Mouse (Mus musculus): ENCODE data around the gene Iqgap2.

Iqgap2 gene

DNA sequence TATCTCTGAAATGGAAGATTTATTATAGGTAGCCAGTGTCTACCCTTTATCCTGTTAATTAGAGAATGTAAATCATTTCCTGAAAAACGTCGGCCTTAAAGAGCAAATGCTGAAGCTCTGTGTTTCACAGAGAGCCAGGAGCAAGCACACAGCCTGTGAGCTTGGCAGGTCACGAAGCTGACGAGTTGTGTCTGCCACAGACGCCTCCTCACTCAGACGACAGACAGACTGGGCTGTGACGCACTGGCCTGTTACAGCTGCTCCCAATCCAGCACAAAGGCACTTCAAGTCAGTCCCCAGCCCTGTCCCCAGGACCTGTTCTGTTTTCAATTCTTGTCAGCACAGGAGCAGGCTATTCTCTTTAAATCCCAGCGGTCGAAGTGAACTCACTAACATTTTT is 236.4 kb downstream of the Iqgap2 start:
- DNase-seq (ENCODE audit: low spot score in 2 of 2), result peak in 1 of 2 experiments; percentile 24

DNA sequence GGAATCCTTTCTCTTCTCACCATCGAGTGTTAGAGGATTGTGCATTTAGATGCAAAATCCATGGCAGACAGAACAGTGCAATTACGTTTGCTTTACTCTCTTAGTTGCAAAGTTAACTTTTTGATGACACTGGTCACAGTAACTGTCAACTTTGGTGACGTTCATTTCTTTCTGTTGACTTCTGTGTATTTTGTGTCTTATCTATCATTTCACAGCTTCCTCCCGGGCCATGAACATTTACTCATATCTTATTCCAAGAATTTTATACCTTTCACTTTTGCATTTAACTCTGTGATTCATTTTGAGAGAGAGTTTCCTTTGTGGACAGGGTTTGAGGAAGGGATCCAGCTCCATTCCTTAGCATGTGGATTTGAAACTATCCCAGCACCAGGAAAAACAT is 238.0 kb downstream of the Iqgap2 start:
- DNase-seq (ENCODE audit: low spot score in 2 of 2), result no peak

DNA sequence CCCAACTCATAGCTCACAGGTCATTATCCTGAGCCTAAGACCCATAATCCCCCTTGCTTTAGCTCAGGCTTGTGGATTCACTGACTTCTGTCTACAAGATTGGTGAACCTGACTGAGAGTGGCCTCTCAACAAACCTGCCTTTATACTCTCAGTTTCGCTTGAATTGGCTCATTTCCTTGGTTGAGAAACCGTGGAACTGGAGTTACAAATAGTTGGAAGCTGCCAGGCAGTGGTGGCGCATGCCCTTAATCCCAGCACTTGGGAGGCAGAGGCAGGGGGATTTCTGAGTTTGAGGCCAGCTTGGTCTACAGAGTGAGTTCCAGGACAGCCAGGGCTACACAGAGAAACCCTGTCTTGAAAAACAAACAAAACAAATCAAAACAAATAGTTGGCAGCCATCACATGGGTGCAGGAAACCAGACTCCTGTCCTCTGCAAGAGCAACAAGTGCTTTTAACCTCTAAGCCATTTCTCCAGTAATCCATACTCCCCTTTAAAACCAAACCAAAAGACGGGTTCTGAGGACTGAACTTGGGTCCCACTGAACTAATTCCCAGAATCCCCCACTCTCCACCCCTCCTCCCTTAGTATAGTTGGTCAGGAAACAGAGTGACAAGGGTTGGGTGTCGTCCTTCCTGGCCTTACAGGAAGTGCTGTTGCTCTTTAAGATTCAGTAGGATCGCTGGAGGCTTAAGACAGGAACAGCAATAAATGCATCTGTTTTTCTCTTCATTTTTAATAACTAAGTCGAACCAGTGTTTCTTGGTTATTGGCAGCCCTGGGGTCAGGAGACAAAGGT is 239.7 kb downstream of the Iqgap2 start:
- DNase-seq (ENCODE audit: low spot score in 2 of 2), result no peak

DNA sequence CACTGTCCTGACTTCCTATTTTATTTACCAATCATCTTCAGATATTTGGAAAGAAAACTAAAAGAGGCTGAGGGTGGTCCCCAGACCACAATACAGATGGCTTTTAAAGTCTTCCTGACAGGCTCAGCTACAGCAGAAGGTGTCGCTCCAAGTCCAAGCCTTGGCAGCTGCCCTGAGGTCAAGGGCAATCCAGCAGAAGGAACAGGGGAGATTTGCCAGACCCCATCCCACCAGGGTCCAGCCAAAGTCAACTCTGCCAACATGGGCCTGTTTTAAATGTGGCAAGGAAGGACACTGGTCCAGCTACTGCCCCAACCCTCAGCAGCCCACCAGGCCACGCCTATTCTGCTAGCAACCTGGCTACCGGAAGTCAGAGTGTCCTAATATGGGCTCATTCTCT is 241.8 kb downstream of the Iqgap2 start:
- DNase-seq (ENCODE audit: low spot score in 2 of 2), result no peak

DNA sequence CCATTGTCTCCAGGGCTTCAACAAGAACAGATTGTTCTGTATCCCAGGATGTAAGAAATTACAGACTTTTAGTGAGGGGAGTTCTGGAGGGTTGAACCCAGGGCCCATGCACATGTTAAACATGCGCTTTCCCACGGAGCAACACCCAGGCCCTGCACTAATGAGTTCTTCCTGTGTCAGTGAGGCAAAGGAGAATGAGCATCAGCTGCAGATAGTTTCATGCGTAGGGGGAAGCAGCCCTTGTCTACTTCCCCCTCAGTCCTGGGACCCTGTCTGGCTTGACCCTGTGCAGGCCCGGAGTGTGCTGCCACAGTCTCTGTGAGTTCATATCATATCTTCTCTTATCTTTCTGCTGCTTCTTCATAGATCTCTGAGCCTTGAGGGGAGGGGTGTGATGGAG is 244.5 kb downstream of the Iqgap2 start:
- DNase-seq (ENCODE audit: low spot score in 2 of 2), result no peak

DNA sequence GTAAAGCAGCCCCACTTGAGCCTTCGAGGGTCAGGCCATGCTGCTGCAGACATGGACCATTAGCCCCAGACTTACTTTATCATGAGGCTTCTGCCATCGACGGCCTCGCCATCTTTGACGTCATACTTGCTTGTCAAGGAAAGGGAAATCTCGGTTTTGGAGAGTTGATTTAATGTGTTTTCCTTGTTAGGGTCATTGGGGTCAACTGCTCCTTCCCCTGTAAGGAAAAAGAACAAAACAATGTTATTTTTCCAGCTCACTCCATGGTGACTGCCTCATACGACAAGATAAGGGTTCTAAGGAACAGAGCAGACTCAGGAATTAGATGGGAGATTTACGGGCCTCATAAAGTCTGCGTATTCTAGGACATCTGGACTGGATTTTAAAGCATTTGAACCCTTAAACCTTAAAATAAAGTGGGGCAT is 245.0 kb downstream of the Iqgap2 start:
- DNase-seq (ENCODE audit: low spot score in 2 of 2), result peak in 1 of 2 experiments; percentile 21

DNA sequence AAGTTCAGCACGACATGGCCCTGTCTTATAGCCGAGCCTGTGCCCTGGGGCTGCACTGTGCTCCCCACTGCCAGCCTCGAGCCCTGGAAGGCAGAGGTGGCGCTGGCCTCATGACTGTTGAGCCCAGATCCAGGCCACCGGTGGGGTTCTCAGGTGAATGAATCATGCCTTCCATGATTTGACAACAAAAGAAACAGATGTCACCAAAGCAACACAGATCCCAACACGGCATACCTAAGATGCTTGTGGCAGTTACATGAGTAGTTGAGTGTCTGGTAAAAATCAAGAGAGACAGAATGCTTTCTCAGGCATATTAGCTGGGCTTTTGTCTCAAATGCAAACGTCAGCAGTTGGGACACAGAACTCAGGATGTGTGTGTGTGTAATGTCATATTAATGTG is 248.0 kb downstream of the Iqgap2 start:
- no peak for DNase-seq (ENCODE audit: low spot score in 2 of 2)

DNA sequence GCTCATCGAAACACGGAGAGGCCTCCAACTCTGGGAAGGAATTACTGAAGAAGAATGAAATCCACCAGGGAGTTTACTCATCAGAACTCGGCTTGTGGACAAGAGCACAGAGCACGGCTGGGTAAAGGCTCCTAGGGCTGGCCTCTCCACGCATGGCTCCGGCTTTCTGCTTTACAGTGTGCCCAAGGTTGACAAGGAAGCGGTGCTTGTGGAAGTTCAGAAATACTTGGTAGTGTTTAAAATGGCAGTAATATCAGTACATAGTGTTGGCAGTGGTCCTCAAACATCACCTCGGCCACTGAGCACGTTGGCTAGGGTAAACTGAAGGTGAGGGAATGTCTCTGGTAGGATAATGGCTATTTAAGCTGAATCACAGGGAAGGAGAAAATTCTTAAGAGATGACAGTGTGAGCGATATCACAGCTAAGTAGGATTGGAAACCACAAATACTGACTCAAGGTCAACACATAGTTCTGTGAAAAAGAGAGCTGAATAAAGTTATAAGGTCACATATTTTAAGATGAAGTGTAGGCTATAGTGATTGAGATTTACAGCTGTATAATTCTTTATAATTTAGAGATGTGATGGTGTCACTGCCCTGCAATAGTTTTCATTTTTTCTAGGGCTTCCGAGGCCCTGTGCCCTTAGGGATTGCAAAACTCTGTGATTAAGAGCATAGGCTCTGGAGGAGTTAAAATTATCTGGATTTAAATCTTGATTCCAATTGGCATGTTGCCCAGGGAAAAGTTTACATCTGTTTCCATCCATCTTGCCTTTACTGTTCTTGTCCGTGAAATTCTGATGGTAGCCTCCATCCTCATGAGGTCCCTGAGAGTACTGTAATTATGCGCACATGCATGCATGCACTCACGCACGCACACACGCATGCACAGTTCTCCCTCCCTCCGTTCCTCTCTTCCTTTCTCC is 250.4 kb downstream of the Iqgap2 start:
- DNase-seq (ENCODE audit: low spot score in 2 of 2), result no peak

DNA sequence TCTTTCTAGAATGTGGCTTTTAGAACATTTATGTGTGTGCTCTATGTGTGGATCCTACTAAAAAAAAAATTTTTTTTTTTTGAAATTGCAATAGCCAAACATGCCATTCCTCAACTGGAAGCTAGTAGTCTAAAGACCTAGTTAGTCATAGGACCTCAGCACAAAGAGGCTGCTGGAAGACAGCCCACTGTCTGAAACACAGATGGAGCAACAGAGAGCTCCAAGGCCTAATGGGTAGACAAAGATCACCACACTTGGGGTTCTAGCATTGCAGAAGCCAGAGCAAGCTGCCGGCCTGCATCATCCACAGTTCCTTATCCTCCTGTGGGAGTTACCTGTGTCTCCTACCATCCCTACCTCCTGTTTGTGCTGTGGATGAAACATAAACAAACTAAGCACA is 251.3 kb downstream of the Iqgap2 start:
- DNase-seq (ENCODE audit: low spot score in 2 of 2), result no peak

DNA sequence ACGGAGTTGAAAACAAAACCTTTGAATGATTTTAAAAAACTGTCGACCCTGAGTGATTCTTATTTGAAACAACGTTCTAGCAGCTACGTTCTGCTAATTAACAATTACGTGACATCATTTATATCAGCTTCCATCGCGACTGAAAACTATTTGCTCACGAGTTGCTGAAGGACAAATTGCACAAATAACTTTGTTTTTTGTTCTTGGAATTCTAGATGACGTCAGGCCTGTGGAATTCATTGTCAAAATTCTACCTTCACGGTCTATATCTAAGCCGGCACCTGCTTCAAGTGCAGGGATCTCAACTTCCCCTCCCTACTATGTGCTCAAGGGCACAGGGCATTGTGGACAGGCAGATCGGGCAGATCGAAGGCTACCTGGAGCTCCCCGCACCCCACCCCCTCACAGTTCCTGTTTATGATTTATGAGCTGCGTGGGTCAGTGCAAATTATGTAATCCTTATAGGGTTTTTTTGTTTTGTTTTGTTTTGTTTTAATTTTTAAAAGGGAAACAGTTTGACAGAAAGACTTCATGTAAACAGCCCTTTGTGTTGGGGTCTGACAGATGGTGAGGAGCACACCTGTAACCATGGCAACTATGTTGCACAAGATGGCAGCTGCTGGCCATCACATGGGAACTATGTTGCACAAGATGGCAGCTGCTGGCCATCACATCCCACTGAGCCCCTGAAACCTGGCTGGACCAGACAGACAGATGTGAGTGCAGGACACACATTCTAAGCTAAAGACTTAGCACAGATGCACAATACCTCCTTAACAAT is 252.2 kb downstream of the Iqgap2 start:
- DNase-seq (ENCODE audit: low spot score in 2 of 2), result no peak

DNA sequence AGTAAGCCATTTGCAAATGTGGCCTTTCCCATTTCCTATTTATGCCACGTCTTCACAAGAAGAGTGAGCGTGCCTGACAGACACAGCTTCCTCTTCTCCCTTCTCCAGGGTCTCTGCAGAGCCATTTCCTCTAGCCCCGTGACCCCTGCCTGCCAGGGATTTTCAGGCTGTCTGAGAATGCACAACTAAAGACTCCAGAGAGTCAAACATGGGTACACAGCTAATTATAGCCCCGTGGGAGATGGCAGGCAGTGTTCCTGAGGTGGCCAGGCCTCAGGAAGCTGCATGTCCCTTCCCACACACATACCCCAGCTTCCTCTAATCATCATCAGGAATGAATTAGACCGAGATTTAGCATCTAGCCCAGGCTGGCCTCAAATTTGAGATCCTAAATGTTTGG is 252.8 kb downstream of the Iqgap2 start:
- DNase-seq (ENCODE audit: low spot score in 2 of 2), result peak in 1 of 2 experiments; percentile 26

DNA sequence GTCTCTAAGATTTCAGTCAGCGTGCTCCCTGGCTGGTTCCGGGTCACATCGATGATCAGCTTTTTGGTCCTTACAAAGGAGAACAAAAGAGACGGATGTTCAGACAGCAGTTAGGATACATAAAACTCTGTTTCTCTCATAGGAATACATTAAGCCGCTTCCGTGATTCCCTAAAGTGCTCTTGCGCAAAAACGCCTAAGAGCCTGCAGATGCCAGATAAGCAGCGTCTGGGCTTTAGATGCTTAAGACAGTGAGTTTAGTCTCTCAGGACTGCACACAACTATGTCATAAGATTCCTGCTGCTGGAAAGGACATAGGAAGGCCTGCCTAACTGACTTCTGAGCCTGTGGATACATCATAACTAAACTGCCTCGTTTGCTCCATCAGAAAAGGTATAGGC is 254.0 kb downstream of the Iqgap2 start:
- DNase-seq (ENCODE audit: low spot score in 2 of 2), result no peak

DNA sequence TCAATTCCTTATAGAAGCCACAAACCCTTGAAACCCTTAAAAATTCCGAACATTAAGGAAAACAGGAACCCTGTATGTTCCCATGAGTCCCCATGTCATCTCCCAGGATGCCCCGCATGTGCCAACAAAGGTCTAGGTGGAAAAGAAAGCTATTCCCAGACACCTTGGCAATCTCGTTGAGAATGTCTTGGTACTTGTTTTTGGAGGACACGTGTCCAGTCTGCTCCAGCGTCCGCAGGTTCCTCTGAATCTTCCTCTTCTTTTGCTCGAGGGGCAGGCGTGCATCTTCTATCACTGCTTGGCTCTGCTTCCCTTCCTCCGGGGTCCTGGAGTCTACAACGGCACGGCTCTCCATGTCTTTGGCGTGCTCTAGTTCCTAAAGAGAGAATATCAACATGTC is 256.4 kb downstream of the Iqgap2 start:
- DNase-seq (ENCODE audit: low spot score in 2 of 2), result no peak

DNA sequence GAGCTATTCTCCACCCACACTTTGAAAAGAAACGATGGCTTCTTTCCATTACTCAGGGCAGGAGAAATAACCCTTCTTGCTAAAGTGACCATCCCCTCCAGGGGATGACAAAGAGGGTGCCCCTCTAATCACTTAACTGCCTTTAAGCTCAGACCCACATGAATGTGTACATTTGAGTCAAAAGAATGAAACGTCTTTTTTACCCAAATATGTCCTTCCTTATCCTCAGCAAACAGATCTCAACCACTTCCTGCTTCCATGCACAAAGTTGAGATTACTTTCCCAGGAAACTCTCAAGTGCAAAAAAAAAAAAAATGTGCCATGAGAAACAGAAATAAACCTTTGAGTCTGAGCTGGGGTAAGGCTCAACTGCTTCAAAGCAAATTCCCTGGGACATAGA is 257.3 kb downstream of the Iqgap2 start:
- DNase-seq (ENCODE audit: low spot score in 2 of 2), result peak in 1 of 2 experiments; percentile 22

DNA sequence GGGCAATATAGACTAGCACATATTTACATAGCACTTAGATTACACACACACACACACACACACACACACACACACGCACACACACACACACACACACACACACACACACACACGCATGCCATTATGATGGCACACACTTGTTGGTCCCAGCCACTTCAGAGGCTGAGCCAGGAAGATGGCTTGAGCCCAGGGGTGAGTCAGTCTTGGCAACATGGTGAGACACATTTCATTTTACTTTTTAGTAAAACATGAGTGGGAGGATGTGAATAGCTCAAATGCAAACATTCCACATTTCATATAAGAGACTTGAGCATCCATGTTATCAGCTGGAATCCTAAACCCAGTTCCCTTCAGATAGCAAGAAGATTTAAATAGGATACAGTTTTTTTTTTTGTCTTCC is 258.3 kb downstream of the Iqgap2 start:
- DNase-seq (ENCODE audit: low spot score in 2 of 2), result peak in 1 of 2 experiments; percentile 30

DNA sequence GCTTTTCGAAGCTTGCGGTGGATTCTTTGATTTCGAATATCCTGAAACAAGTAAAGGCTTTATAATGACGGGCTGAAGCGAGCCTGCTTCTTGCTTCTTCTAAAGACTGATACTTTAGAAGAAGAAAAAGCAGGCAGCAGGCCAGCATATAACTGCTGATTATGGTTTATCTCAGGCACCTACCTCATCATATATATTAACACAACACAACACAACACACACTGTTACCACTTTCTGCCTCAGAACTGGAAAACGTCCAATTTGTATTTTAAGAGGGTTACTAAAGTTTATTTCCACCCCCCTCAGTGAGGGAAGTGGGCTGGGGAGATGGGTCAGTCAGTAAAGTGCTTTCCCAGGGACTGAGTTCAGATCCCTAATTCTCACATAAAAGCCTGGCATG is 259.6 kb downstream of the Iqgap2 start:
- DNase-seq (ENCODE audit: low spot score in 2 of 2), result no peak

DNA sequence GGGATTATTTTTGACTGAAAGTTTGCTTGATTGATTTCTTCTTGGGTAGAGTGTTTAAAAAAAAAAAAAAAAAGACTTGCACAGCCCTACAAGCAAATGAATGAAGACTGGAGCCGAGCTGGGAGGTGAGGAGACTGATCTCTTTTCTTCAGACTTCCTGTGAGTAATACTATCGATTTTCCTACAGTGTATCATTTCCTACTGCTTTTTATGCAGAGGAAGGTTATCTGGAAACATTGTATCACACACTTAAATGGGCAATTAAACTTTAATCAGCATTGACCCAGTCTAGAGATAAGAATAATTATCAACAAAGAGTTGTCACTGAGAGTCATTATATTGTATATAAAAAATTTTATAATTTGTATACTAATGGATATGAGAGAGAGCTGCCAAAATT is 261.0 kb downstream of the Iqgap2 start:
- DNase-seq (ENCODE audit: low spot score in 2 of 2), result no peak

DNA sequence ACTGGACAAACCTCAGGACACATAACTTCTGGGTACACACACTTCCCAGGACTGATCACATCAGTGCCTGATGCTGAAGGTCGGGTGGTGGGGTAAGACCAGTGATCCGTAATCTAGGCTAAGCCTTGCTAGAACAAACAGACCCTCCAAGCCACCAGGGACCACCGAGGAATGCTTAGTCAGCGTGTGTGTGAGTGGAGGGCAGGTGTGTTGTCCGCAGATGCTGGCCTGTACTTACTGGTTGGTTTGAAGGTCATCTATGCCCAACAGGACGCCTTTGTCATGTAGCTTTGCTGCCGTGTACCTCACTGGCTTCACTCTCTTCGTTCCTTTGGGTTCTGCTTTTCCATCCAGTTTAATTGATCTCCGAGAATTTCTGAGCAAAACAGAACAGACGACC is 262.0 kb downstream of the Iqgap2 start:
- DNase-seq (ENCODE audit: low spot score in 2 of 2), result no peak

DNA sequence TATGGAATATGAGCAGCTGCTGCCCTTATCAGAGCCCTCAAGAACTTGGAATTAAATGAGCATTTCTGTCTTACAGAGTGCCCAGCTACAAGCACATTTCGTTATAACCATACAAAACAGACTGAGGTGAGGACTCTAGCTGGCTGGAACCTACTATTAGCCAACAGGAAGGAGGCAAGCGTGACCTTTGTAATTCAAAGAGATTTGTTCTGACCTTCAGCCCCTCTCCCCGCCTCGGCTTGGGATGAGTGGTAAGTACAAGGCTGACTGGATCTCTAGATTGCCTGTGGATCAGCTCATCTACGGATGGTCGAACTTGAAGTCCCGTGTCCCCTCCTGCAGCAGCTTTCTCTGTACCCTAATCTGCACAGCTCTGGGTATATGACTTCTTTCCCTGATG is 265.0 kb downstream of the Iqgap2 start:
- DNase-seq (ENCODE audit: low spot score in 2 of 2), result no peak

DNA sequence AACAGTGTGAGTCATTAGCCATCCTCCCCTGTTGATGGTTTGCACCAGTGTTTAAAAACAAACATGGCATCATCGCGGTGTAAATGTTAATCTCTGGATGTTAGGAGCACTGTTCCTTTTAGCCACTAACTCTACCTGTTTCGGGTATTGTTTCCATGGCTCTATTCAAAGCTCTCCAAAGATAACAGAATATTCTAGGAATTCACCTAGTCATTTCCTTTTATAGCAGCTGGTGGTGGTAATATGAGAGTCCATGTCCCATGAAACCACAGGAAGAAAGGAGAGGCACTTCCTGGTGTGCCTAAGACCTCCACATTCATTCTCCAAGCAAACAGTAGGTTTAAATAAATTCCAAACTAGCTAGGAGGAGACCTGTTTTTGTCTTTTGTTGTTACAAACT is 268.7 kb downstream of the Iqgap2 start:
- no peak for DNase-seq (ENCODE audit: low spot score in 2 of 2)

DNA sequence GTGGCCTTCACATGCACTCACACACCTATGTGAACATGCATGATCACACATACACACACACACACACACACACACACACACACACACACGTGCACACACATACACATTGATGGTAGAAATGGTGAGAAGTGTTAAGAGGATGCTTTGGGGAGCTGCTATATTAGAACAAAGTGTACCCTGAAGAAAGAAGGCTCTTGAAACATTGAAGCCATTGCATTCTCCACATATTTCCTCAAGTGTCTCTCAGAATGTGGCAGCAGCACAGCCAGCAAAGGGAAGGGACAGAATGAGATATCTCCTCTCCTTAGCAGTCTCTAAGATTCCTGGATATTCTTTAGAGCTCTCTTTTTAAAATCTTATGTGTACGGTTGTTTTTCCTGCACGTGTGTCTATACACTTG is 270.2 kb downstream of the Iqgap2 start:
- DNase-seq (ENCODE audit: low spot score in 2 of 2), result no peak

DNA sequence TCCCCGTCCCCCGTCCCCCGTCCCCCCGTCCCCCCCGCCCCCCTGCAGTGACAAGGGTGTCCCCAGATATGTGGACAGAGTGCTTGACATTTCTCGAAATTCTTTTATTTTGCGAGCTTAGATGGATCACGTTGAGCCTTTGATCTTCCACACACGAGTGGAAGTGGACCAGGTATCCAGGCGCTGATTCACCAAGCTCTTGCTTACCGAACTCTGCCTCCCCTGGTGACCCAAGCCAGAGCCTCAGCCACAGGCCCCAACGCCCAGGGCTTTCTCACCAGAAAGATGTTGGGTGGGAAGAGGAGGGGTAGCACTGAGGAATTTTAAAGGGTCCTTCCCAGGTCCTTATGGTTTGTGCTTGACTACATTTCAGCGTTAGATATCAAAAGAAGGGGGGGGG is 272.9 kb downstream of the Iqgap2 start:
- no peak for DNase-seq (ENCODE audit: low spot score in 2 of 2)
